Mouse (Mus musculus): ENCODE measurements at regions not wholly inside any gene's neighbourhood (a gene's known extent, or its start where the extent isn't known, plus 50 kb on each side); places are given as distances from the start of the nearest gene placed in this dataset.
A peak's percentile ranks its signal among the peaks of the same experiment; 100 is the strongest.

GRCm38 (mm10) chr12:69452986-69453385 lies 80.7 kb upstream of the Gm9887 start:
- ATAC-seq: no peak

GRCm38 (mm10) chr12:69451110-69451509 lies 78.9 kb upstream of the Gm9887 start:
- ATAC-seq: no peak

GRCm38 (mm10) chr12:69447962-69448767 lies 75.9 kb upstream of the Gm9887 start:
- ATAC-seq: peak; percentile 82

GRCm38 (mm10) chr12:69447322-69447827 lies 75.1 kb upstream of the Gm9887 start:
- ATAC-seq: peak; percentile 53

- peak; percentile 51 for ATAC-seq
Measured at GRCm38 (mm10) chr12:69446468-69447321, 74.4 kb upstream of the Gm9887 start.

GRCm38 (mm10) chr12:69446085-69446467 lies 73.8 kb upstream of the Gm9887 start:
- peak; percentile 42 for ATAC-seq

- ATAC-seq: no peak
Measured at GRCm38 (mm10) chr12:69442321-69442720, 70.1 kb upstream of the Gm9887 start.

GRCm38 (mm10) chr12:69441764-69442163 lies 69.5 kb upstream of the Gm9887 start:
- ATAC-seq: no peak

GRCm38 (mm10) chr12:69438271-69438670 lies 66.0 kb upstream of the Gm9887 start:
- ATAC-seq: no peak

- peak; percentile 56 for ATAC-seq
Measured at GRCm38 (mm10) chr12:69436839-69437501, 64.7 kb upstream of the Gm9887 start.

GRCm38 (mm10) chr12:69434315-69434714 lies 62.1 kb upstream of the Gm9887 start:
- no peak for ATAC-seq

GRCm38 (mm10) chr12:69432086-69432485 lies 59.8 kb upstream of the Gm9887 start:
- no peak for ATAC-seq

GRCm38 (mm10) chr12:69428108-69428507 lies 55.9 kb upstream of the Gm9887 start:
- no peak for ATAC-seq

GRCm38 (mm10) chr12:69425610-69426009 lies 53.4 kb upstream of the Gm9887 start:
- no peak for ATAC-seq

- ATAC-seq: no peak
Measured at GRCm38 (mm10) chr12:69424971-69425370, 52.7 kb upstream of the Gm9887 start.

Data from CD4-positive, CD25-positive, alpha-beta regulatory T cell, adult 4 months (primary cell).